Mouse (Mus musculus) heart, embryonic 16.5 days (tissue): ENCODE measurements around the gene Kiss1. TPM values are rescaled to one million over a fixed set of nuclear protein-coding genes. Genes with fewer than 3 reads are reported as not detected.
"Not testable (repeated sequence)": the region's sequence is repeated elsewhere in the genome, so short reads cannot be mapped to it uniquely, and the experiment has no call there.

Experiments
- ATAC-seq: fragments of 200-750 bp; cut with Nextera tagmentation; replicated peaks from 2 replicates; pipeline ENCODE4 v1.8.0; 2017; ENCODE audit warnings: moderate number of reproducible peaks; ENCODE audit not compliant: insufficient read depth, low FRiP score; ENCODE audit errors: extremely low read depth
- H3K27ac ChIP-seq: fragments of 300-500 bp; sonication (generic); 2 replicates; pipeline ENCODE4 v1.5.1; 2014; ENCODE audit warnings: mild to moderate bottlenecking, low read length, control low read depth, moderate library complexity
- H3K27me3 ChIP-seq: fragments of 300-500 bp; sonication (generic); 2 replicates; pipeline ENCODE4 v1.6.1; 2014; ENCODE audit warnings: low read length, mixed read lengths; ENCODE audit not compliant: control insufficient read depth, insufficient read depth
- H3K36me3 ChIP-seq: fragments of 300-500 bp; sonication (generic); 2 replicates; pipeline ENCODE4 v1.6.1; 2014; ENCODE audit not compliant: control insufficient read depth, insufficient read depth
- H3K4me1 ChIP-seq: fragments of 300-500 bp; sonication (generic); 2 replicates; pipeline ENCODE4 v1.6.1; 2014; ENCODE audit warnings: low read length, mixed read lengths; ENCODE audit not compliant: control insufficient read depth, insufficient read depth
- H3K4me2 ChIP-seq: fragments of 300-500 bp; sonication (generic); 2 replicates; pipeline ENCODE4 v1.6.1; 2014; ENCODE audit warnings: low read depth, mild to moderate bottlenecking, control low read depth, low read length
- H3K4me3 ChIP-seq: fragments of 300-500 bp; sonication (generic); 2 replicates; pipeline ENCODE4 v1.5.1; 2014; ENCODE audit warnings: mild to moderate bottlenecking, control low read depth, low read length
- H3K9ac ChIP-seq: fragments of 300-500 bp; sonication (generic); 2 replicates; pipeline ENCODE4 v1.6.1; 2014; ENCODE audit warnings: low read length, control low read depth
- H3K9me3 ChIP-seq: fragments of 300-500 bp; sonication (generic); replicated peaks from 2 replicates; pipeline ENCODE4 v1.6.1; 2016; ENCODE audit warnings: low read length; ENCODE audit not compliant: control insufficient read depth
- WGBS: fragments of 180-500 bp; shearing (Covaris S2); extraction: QIAGEN DNeasy Blood & Tissue Kit; methylation state at CpG from one replicate; pipeline ENCODE4 v1.1.7; 2014; 5-methylcytosine and 5-hydroxymethylcytosine counted together
- polyA plus RNA-seq: library from polyadenylated mRNA; unstranded; fragments of >200 nt; fragmentation: Nextera tagmentation; extraction: Ambion mirVana; gene quantifications from 2 replicates; pipeline ENCODE4 v1.2.1, GENCODE M21; 2015

Gene Kiss1
- polyA plus RNA-seq, 1 experiment from 2014 or later, result not detected

DNA sequence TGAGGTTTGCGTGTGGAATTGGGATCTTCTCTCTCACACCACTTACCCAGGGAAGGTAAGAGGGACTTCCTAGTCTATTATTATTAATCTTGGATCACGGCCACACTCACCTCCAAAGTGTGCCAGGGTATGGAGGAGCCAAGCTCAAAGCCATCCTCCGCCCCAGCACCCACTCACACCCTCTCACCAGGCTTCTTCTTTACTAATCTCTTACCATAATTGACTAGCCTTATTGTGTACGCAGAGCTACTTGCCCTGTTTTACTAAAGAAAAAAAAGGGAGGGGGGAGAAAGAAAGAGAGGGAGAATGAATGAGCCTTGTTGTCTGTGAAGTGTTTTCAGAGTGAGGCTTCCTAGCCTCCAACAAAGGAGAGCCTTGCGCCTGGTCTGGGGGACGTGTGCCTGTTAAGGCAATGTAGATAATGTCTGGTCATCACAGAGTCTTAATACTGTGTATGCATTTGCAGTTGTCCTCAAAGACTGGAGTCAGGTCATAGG, 6.7 kb downstream of the Kiss1 start:
- no peaks in the 10 kb centered on the region for H3K36me3 ChIP-seq
- WGBS, result 71% methylated on average over 6 of the region's 6 CpGs
- H3K4me2 ChIP-seq, result no peak overlapping the region
- ATAC-seq, result no peak
- H3K4me3 ChIP-seq, result no peak overlapping the region
- no peak overlapping the region for H3K27ac ChIP-seq
- H3K4me1 ChIP-seq, result 0 out of 2 replicates have a peak, but pooled peaks cover 6% of the 10 kb centered on the region
- no peak overlapping the region for H3K9ac ChIP-seq
- no peaks in the 10 kb centered on the region for H3K9me3 ChIP-seq
- H3K27me3 ChIP-seq, result peaks cover 24% of the 10 kb centered on the region

DNA sequence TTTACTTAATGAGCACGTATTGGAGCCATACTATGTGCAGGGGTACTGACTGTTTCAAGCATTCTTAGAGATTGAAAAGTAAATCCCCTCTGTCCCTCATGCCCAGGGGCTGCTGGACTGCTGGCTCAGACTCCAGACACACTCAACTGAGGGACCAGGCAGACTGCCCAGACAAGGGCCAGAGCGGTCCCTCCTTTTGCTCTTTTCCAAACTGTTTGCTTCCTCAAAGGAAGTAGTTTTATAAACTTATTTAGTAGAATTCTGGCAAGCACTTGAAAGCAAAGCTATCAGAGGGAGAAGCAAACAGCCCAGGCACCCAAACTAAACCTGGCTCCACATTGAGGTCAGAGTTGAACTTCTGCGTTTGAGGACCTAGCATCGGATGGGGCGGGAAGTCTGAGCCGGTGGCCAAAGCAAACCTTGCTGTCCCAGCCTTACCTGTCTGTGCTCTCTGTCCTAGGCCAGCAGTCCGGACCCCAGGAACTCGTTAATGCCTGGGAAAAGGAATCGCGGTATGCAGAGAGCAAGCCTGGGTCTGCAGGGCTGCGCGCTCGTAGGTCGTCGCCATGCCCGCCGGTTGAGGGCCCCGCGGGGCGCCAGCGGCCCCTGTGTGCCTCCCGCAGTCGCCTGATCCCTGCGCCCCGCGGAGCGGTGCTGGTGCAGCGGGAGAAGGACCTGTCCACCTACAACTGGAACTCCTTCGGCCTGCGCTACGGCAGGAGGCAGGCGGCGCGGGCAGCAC, 7.4 kb downstream of the Kiss1 start:
- Histone ChIP-seq H3K27me3 (peaks cover 24% of the 10 kb centered on the region), H3K4me2 (peak overlapping the region; percentile 66), H3K9ac (peak overlapping the region; percentile 53; the same call in 1 of the 2 replicates), H3K9me3 (no peaks in the 10 kb centered on the region), H3K4me1 (0 out of 2 replicates have a peak, but pooled peaks cover 6% of the 10 kb centered on the region), H3K4me3 (peak overlapping the region; percentile 36), H3K36me3 (no peaks in the 10 kb centered on the region), H3K27ac (no peak overlapping the region)
- peak; percentile 49; the same call in 1 of the 2 replicates for ATAC-seq
- WGBS, result 10% methylated on average over 34 of the region's 34 CpGs

DNA sequence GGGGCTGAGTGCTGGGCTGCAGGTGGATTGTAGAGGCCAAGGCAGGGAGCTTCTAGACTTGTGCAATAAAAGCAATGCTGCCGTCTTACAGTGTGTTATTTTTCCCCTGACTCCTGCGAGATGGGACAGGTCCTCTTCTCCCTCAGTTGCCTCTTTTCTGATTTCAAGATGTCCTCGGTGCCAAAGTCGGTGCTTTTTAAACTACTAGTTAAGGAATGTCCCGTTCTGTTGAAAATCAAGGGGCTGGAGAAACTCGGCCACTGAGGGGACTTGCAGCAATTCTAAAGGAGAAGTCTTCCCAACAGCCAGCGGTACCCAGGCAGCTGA, 7.9 kb downstream of the Kiss1 start:
- peak overlapping the region; percentile 53; the same call in 1 of the 2 replicates for H3K9ac ChIP-seq
- H3K27me3 ChIP-seq, result peaks cover 24% of the 10 kb centered on the region
- no peaks in the 10 kb centered on the region for H3K36me3 ChIP-seq
- no peak overlapping the region for H3K27ac ChIP-seq
- 0 out of 2 replicates have a peak, but pooled peaks cover 6% of the 10 kb centered on the region for H3K4me1 ChIP-seq
- H3K4me2 ChIP-seq, result peak overlapping the region; percentile 66
- H3K4me3 ChIP-seq, result peak overlapping the region; percentile 36
- no peaks in the 10 kb centered on the region for H3K9me3 ChIP-seq
- WGBS, result 27% methylated on average over 7 of the region's 7 CpGs
- no peak for ATAC-seq

DNA sequence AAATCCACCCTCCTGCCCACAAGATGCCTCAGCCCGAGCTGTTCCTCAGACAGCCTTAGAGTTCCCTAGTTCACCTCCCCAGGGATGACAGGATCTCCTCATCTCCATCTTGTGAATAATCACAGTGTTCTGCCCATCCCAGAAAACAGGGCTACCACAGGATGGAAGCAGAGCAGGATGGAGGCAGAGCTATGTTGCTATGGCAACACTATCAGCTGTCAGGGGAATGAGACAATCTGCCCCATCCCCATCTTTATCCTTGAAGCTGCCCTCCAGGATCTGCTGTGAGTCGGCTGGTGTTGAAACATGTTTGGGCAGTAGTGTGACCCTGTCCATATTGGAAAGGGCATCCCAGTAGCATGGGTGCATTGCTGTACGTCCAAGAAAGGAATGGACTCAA, 9.5 kb downstream of the Kiss1 start:
- Histone ChIP-seq H3K4me1 (0 out of 2 replicates have a peak, but pooled peaks cover 6% of the 10 kb centered on the region), H3K4me2 (no peak overlapping the region), H3K27me3 (peaks cover 24% of the 10 kb centered on the region), H3K4me3 (no peak overlapping the region), H3K9ac (no peak overlapping the region), H3K9me3 (no peaks in the 10 kb centered on the region), H3K36me3 (no peaks in the 10 kb centered on the region), H3K27ac (no peak overlapping the region)
- ATAC-seq, result no peak
- 71% methylated on average over 3 of the region's 3 CpGs for WGBS

DNA sequence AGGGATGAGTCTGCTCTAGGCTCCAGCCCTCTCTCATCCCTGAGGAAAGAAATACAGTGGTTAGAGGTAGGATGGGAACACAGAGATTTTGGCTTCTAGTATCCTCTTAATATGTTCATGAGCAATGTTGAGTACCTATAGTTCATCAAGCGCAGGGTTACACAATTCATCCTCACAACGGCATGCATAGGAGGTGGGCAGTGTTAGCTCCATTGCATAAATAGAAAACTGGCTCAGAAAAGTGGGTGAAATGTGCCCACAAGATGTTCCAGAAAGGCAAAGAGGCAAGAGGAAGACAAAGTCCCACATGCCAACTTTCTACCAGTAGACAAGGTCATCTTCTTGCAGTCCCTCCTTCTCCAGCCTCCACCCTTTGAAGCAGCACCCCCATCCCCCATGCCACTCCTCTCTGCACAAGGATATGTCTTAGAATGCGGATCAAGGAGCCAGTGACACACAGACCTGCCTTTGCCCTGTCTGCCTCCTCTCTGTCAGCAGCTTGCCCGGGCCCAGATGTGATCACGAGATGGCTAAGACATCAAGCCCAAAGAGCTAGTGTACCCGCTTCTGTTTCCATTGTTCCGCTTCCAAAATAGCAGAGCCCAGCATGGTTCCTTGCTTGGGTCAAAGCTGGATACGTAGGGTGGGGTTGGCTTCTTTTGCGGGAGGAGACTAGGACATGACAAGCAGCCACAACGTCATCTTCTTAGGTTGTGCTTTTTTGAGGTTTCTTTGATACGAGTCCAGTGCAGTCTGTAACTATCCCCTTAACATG, 11.2 kb downstream of the Kiss1 start:
- no peak for ATAC-seq
- 81% methylated on average over 11 of the region's 11 CpGs for WGBS
- no peak overlapping the region for H3K9ac ChIP-seq

DNA sequence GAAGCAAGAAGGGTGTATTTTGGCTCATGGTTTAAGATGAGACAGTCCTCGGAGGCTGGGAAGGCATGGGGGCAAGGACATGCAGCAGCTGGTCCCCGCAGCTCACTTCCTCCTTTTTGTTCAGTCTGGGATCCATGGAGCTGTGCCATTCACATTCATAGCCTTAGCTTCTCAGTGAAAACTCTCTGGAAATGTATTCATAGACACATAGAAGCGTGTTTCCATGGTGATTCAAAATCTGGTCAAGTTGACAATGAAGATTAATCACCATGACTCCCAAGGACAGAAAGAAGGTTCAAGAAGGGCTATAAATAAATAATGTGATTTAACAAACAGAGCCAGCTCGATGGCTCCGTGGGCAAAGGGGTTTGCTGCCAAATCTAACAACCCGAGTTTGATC, 12.3 kb downstream of the Kiss1 start:
- 79% methylated on average over 6 of the region's 6 CpGs for WGBS
- no peak overlapping the region for H3K4me2 ChIP-seq
- peaks cover 17% of the 10 kb centered on the region for H3K27me3 ChIP-seq
- 0 out of 2 replicates have a peak, but pooled peaks cover 6% of the 10 kb centered on the region for H3K4me1 ChIP-seq
- no peaks in the 10 kb centered on the region for H3K36me3 ChIP-seq
- H3K9me3 ChIP-seq, result no peaks in the 10 kb centered on the region
- no peak overlapping the region for H3K4me3 ChIP-seq
- H3K9ac ChIP-seq, result no peak overlapping the region
- no peak for ATAC-seq
- no peak overlapping the region for H3K27ac ChIP-seq

More for the DNA sequence above, 11.2 kb downstream of the Kiss1 start:
- Histone ChIP-seq H3K27me3 (peaks cover 19% of the 10 kb centered on the region), H3K4me3 (no peak overlapping the region), H3K9me3 (no peaks in the 10 kb centered on the region), H3K36me3 (no peaks in the 10 kb centered on the region), H3K27ac (no peak overlapping the region), H3K4me2 (no peak overlapping the region), H3K4me1 (0 out of 2 replicates have a peak, but pooled peaks cover 6% of the 10 kb centered on the region)

DNA sequence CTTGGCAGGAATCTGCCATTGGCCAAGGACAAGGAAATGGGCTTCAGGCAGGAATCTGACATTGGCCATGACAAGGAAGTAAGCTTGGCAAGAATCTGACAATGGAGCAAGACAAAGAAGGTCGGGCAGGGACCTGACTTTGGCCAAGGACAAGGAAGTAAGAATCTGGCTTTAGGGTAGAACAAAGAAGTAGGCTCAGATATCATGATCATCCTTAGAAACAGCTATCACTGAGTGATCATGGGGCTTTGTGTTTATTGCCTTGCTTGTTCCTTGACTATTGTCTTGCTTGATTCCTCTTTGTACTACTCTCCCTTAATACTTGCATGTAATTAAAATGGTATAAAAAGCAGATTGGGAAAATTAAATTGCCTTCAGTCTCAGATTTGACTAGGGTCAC, 18.7 kb downstream of the Kiss1 start:
- not testable (repeated sequence) for H3K36me3 ChIP-seq, H3K9ac ChIP-seq, H3K4me3 ChIP-seq, H3K9me3 ChIP-seq, H3K4me1 ChIP-seq, H3K4me2 ChIP-seq, H3K27me3 ChIP-seq, H3K27ac ChIP-seq, ATAC-seq
- 48% methylated on average over 1 of the region's 1 CpGs for WGBS

DNA sequence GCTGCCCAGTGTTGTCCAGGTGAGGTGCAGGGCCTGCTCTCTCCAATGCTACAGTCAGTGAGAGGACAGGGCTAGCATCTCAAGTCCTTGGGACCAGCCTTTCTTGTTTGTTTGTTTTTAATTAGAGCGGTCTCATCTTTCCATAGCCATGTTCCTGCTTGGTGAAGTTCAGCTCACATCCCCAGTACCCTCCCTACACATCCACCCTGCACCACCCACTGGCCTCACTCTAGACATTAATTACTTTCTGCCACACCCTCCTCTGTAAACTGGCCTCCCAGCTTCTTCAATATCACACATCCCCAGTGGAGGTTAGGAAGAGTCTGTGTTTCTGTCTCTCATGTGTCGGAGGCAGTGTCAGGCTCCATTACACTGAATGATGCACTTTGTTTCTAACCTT, 22.7 kb downstream of the Kiss1 start:
- Histone ChIP-seq H3K27me3 (no peaks in the 10 kb centered on the region), H3K4me2 (no peak overlapping the region), H3K9me3 (no peaks in the 10 kb centered on the region; the same call in 1 of the 2 replicates), H3K4me3 (no peak overlapping the region), H3K36me3 (no peaks in the 10 kb centered on the region), H3K9ac (no peak overlapping the region), H3K4me1 (0 out of 2 replicates have a peak, but pooled peaks cover 4% of the 10 kb centered on the region), H3K27ac (no peak overlapping the region)
- WGBS, result 88% methylated on average over 2 of the region's 2 CpGs
- ATAC-seq, result no peak

DNA sequence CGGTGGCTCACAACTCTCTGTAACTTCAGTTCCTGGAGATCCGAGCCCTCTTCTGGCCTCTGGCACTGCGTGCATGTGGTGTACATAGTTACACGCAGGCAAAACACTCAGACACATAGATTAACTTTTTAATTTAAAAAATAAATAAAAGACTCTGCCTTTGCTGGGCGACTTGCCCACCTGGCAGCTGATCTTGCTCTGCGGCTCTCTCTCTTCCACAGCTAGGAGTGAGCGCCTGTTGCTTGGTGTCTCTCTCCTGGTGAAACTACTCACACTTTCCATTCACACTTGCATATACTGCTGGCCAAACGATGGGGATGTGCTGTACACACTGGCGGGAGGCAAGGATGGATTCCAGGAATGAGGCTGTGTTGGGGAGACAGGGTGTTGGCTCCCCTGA, 24.9 kb downstream of the Kiss1 start:
- no peak overlapping the region for H3K4me2 ChIP-seq
- H3K27me3 ChIP-seq, result no peaks in the 10 kb centered on the region
- H3K4me1 ChIP-seq, result 0 out of 2 replicates have a peak, but pooled peaks cover 4% of the 10 kb centered on the region
- no peak overlapping the region for H3K4me3 ChIP-seq
- no peak overlapping the region for H3K9ac ChIP-seq
- ATAC-seq, result no peak
- no peaks in the 10 kb centered on the region; the same call in 1 of the 2 replicates for H3K9me3 ChIP-seq
- 78% methylated on average over 9 of the region's 9 CpGs for WGBS
- no peak overlapping the region for H3K27ac ChIP-seq
- no peaks in the 10 kb centered on the region for H3K36me3 ChIP-seq
